Mouse (Mus musculus): Measurements from ENCODE around the gene Htt. TPM values are rescaled to one million over a fixed set of nuclear protein-coding genes. Genes with fewer than 3 reads are reported as not detected.

Htt gene
- polyA plus RNA-seq, 1 experiment = 12.6 TPM

- H3K27ac ChIP-seq (ENCODE audit: control insufficient read depth, insufficient read depth, low read depth, low read length, poor library complexity) = peak overlapping the region; percentile 61
These were observed 533 bp downstream of the Htt start for GRCm38 (mm10) chr5:34761934-34762611.

DNA sequence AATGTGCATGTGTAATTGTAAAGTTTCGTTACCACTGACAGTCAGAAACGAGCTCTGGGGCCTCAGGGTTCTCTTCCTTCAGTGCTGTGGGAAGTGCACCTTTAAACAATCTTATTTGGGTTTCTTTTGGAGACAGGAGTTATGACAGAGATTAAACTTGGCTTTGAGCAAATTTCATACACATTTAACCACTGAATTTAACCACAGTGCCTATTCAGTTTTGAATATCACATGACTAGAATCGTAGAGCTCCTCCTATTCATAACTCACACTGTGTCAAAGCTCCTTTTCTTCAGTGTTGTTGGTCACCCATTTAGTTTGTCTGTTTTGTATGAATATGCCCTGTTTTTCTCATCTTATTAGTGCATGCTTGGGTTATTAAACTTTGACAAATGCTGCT, 10.3 kb downstream of the Htt start:
- TF ChIP-seq POLR2A (IDR thresholded peaks at IDR 0.05; ENCODE audit: borderline replicate concordance, control insufficient read depth, low read depth, low read length) = no peak
- no peak for TF ChIP-seq CTCF (IDR thresholded peaks at IDR 0.05; ENCODE audit: control insufficient read depth, insufficient read depth, low read length)
- 44% methylated on average over 3 of the region's 3 CpGs for WGBS
- Histone ChIP-seq H3K4me1 (ENCODE audit: control insufficient read depth, insufficient read depth, low read length) (peaks cover 5% of the 10 kb centered on the region), H3K4me3 (replicated peaks; ENCODE audit: control insufficient read depth, low read depth, low read length) (no peak overlapping the region), H3K27ac (ENCODE audit: control insufficient read depth, insufficient read depth, low read depth, low read length, poor library complexity) (no peak overlapping the region)

More at GRCm38 (mm10) chr5:34761934-34762611, 533 bp downstream of the Htt start:
- TF ChIP-seq CTCF (IDR thresholded peaks at IDR 0.05; ENCODE audit: control insufficient read depth, insufficient read depth, low read length) = no peak
- TF ChIP-seq POLR2A (IDR thresholded peaks at IDR 0.05; ENCODE audit: borderline replicate concordance, control insufficient read depth, low read depth, low read length) = no peak
- H3K4me1 ChIP-seq (ENCODE audit: control insufficient read depth, insufficient read depth, low read length) = no peaks in the 10 kb centered on the region; the same call in 1 of the 2 replicates
- peak overlapping the region; percentile 95 for H3K4me3 ChIP-seq (replicated peaks; ENCODE audit: control insufficient read depth, low read depth, low read length)
- WGBS = 1% methylated on average over 54 of the region's 54 CpGs

- no peak overlapping the region for H3K4me3 ChIP-seq (replicated peaks; ENCODE audit: control insufficient read depth, low read depth, low read length)
- TF ChIP-seq CTCF (IDR thresholded peaks at IDR 0.05; ENCODE audit: control insufficient read depth, insufficient read depth, low read length) (no peak), POLR2A (IDR thresholded peaks at IDR 0.05; ENCODE audit: borderline replicate concordance, control insufficient read depth, low read depth, low read length) (no peak)
- 85% methylated on average over 4 of the region's 4 CpGs for WGBS
- H3K4me1 ChIP-seq (ENCODE audit: control insufficient read depth, insufficient read depth, low read length) = peaks cover 5% of the 10 kb centered on the region
- no peak overlapping the region for H3K27ac ChIP-seq (ENCODE audit: control insufficient read depth, insufficient read depth, low read depth, low read length, poor library complexity)
These were observed 11.2 kb downstream of the Htt start for GRCm38 (mm10) chr5:34772696-34773245.

- Histone ChIP-seq H3K27ac (ENCODE audit: control insufficient read depth, insufficient read depth, low read depth, low read length, poor library complexity) (no peak overlapping the region), H3K4me1 (ENCODE audit: control insufficient read depth, insufficient read depth, low read length) (peaks cover 5% of the 10 kb centered on the region), H3K4me3 (replicated peaks; ENCODE audit: control insufficient read depth, low read depth, low read length) (no peak overlapping the region)
- TF ChIP-seq POLR2A (IDR thresholded peaks at IDR 0.05; ENCODE audit: borderline replicate concordance, control insufficient read depth, low read depth, low read length) (no peak), CTCF (IDR thresholded peaks at IDR 0.05; ENCODE audit: control insufficient read depth, insufficient read depth, low read length) (no peak)
- 39% methylated on average over 2 of the region's 2 CpGs for WGBS
These were observed 11.9 kb downstream of the Htt start for GRCm38 (mm10) chr5:34773392-34773791.

- Histone ChIP-seq H3K27ac (ENCODE audit: control insufficient read depth, insufficient read depth, low read depth, low read length, poor library complexity) (no peak overlapping the region), H3K4me1 (ENCODE audit: control insufficient read depth, insufficient read depth, low read length) (no peaks in the 10 kb centered on the region), H3K4me3 (replicated peaks; ENCODE audit: control insufficient read depth, low read depth, low read length) (no peak overlapping the region)
- TF ChIP-seq CTCF (IDR thresholded peaks at IDR 0.05; ENCODE audit: control insufficient read depth, insufficient read depth, low read length) (no peak), POLR2A (IDR thresholded peaks at IDR 0.05; ENCODE audit: borderline replicate concordance, control insufficient read depth, low read depth, low read length) (no peak)
- 90% methylated on average over 3 of the region's 3 CpGs for WGBS
These were observed 23.5 kb downstream of the Htt start for GRCm38 (mm10) chr5:34785027-34785426.

DNA sequence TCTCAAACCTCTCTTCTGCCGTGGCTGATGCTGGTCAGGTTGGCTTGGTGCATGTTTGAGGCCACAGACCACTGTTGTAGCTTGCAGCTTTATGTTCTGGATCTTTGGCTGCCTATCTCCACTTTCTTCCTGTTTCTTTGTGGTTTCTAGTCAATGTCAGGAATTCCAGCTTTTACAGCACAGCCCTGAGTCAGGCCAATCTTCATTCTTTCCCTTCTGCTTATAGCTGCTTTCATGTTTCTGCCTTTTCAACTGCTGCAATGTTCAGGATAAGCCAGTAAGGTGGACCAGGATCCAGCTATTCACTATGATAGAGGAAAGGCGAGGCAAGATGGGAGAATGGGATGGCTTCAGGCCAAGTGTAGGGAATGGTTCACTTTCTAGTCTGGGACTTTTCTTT, 29.6 kb downstream of the Htt start:
- TF ChIP-seq CTCF (IDR thresholded peaks at IDR 0.05; ENCODE audit: control insufficient read depth, insufficient read depth, low read length) = no peak
- no peak for TF ChIP-seq POLR2A (IDR thresholded peaks at IDR 0.05; ENCODE audit: borderline replicate concordance, control insufficient read depth, low read depth, low read length)
- H3K4me3 ChIP-seq (replicated peaks; ENCODE audit: control insufficient read depth, low read depth, low read length) = no peak overlapping the region
- no peak overlapping the region for H3K27ac ChIP-seq (ENCODE audit: control insufficient read depth, insufficient read depth, low read depth, low read length, poor library complexity)
- 61% methylated on average over 2 of the region's 2 CpGs for WGBS
- H3K4me1 ChIP-seq (ENCODE audit: control insufficient read depth, insufficient read depth, low read length) = no peaks in the 10 kb centered on the region

- Histone ChIP-seq H3K4me1 (ENCODE audit: control insufficient read depth, insufficient read depth, low read length) (no peaks in the 10 kb centered on the region), H3K27ac (ENCODE audit: control insufficient read depth, insufficient read depth, low read depth, low read length, poor library complexity) (no peak overlapping the region), H3K4me3 (replicated peaks; ENCODE audit: control insufficient read depth, low read depth, low read length) (no peak overlapping the region)
- WGBS = 67% methylated on average over 5 of the region's 5 CpGs
- TF ChIP-seq POLR2A (IDR thresholded peaks at IDR 0.05; ENCODE audit: borderline replicate concordance, control insufficient read depth, low read depth, low read length) (no peak), CTCF (IDR thresholded peaks at IDR 0.05; ENCODE audit: control insufficient read depth, insufficient read depth, low read length) (no peak)
These were observed 38.9 kb downstream of the Htt start for GRCm38 (mm10) chr5:34800292-34800953.

DNA sequence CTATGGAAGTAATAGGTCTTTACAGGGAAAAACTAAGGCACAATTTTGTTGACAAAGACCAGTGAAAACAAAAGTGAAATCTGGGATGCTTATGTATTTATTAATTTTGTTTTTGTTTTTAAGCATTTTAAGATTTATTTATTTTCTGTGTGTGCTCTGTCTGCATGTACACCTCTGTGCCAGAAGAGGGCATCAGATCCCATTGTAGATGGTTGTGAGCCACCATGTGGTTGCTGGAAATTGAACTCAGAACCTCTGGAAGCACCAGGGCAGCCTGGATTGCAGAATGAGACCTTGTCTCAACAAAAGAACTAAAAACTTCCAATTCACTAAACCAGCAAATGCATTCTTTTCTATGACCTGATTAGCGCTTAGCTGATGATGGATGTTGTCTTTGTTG, 44.5 kb downstream of the Htt start:
- H3K4me1 ChIP-seq (ENCODE audit: control insufficient read depth, insufficient read depth, low read length) = no peaks in the 10 kb centered on the region
- H3K4me3 ChIP-seq (replicated peaks; ENCODE audit: control insufficient read depth, low read depth, low read length) = no peak overlapping the region
- H3K27ac ChIP-seq (ENCODE audit: control insufficient read depth, insufficient read depth, low read depth, low read length, poor library complexity) = no peak overlapping the region
- 97% methylated on average over 1 of the region's 1 CpGs for WGBS
- no peak for TF ChIP-seq CTCF (IDR thresholded peaks at IDR 0.05; ENCODE audit: control insufficient read depth, insufficient read depth, low read length)
- no peak for TF ChIP-seq POLR2A (IDR thresholded peaks at IDR 0.05; ENCODE audit: borderline replicate concordance, control insufficient read depth, low read depth, low read length)
